Mouse (Mus musculus) forebrain, embryonic 16.5 days (tissue): Measurements from ENCODE around the gene Rbm38. TPM values are rescaled to one million over a fixed set of nuclear protein-coding genes. Genes with fewer than 3 reads are reported as not detected.

Source experiments
- ATAC-seq: fragments of 200-750 bp; cut with Nextera tagmentation; 2 replicates; pipeline ENCODE4 v1.8.0; 2017; ENCODE audit warnings: mild to moderate bottlenecking, moderate library complexity
- H3K27ac ChIP-seq: fragments of 300-500 bp; sonication (generic); 2 replicates; pipeline ENCODE4 v1.5.1; 2014; ENCODE audit warnings: low read length, control low read depth
- H3K27me3 ChIP-seq: fragments of 300-500 bp; sonication (generic); replicated peaks from 2 replicates; pipeline ENCODE4 v1.6.1; 2014; ENCODE audit warnings: low read length; ENCODE audit not compliant: control insufficient read depth, insufficient read depth
- H3K36me3 ChIP-seq: fragments of 300-500 bp; sonication (generic); 2 replicates; pipeline ENCODE4 v1.6.1; 2014; ENCODE audit not compliant: control insufficient read depth, insufficient read depth
- H3K4me1 ChIP-seq: fragments of 300-500 bp; sonication (generic); replicated peaks from 2 replicates; pipeline ENCODE4 v1.6.1; 2014; ENCODE audit warnings: low read length; ENCODE audit not compliant: control insufficient read depth, insufficient read depth
- H3K4me2 ChIP-seq: fragments of 300-500 bp; sonication (generic); 2 replicates; pipeline ENCODE4 v1.6.1; 2014; ENCODE audit warnings: mild to moderate bottlenecking, low read length, control low read depth
- H3K4me3 ChIP-seq: fragments of 300-500 bp; sonication (generic); replicated peaks from 2 replicates; pipeline ENCODE4 v1.5.1; 2014; ENCODE audit warnings: mild to moderate bottlenecking, low read length, control low read depth
- H3K9ac ChIP-seq: fragments of 300-500 bp; sonication (generic); replicated peaks from 2 replicates; pipeline ENCODE4 v1.6.1; 2014; ENCODE audit warnings: low read depth, low read length, control low read depth
- H3K9me3 ChIP-seq: fragments of 300-500 bp; sonication (generic); 2 replicates; pipeline ENCODE4 v1.6.1; 2016; ENCODE audit warnings: low read length; ENCODE audit not compliant: control insufficient read depth
- WGBS: fragments of 180-500 bp; shearing (Covaris S2); extraction: QIAGEN DNeasy Blood & Tissue Kit; methylation state at CpG from one replicate; pipeline ENCODE4 v1.1.7; 2014; 5-methylcytosine and 5-hydroxymethylcytosine counted together
- polyA plus RNA-seq: library from polyadenylated mRNA; unstranded; fragments of >200 nt; fragmentation: Nextera tagmentation; extraction: Ambion mirVana; gene quantifications from 2 replicates; pipeline ENCODE4 v1.2.1, GENCODE M21; 2015

Gene Rbm38
- polyA plus RNA-seq, 1 experiment from 2014 or later: 23.4 TPM

GRCm38 (mm10) chr2:173027824-173028495 is 7.7 kb downstream of the Rbm38 start:
- no peaks in the 10 kb centered on the region for H3K9me3 ChIP-seq
- no peaks in the 10 kb centered on the region for H3K27me3 ChIP-seq
- peaks cover 27% of the 10 kb centered on the region for H3K4me1 ChIP-seq
- WGBS: 64% methylated on average over 4 of the region's 4 CpGs
- no peak for ATAC-seq
- no peak overlapping the region for H3K4me2 ChIP-seq
- no peak overlapping the region for H3K4me3 ChIP-seq
- H3K36me3 ChIP-seq: peaks cover under 1% of the 10 kb centered on the region
- H3K9ac ChIP-seq: no peak overlapping the region
- H3K27ac ChIP-seq: no peak overlapping the region

GRCm38 (mm10) chr2:173028508-173029031 is 8.3 kb downstream of the Rbm38 start:
- WGBS: 91% methylated on average over 3 of the region's 3 CpGs
- H3K36me3 ChIP-seq: peaks cover 4% of the 10 kb centered on the region

GRCm38 (mm10) chr2:173030591-173031338 is 10.5 kb downstream of the Rbm38 start:
- H3K9ac ChIP-seq: no peak overlapping the region
- H3K27me3 ChIP-seq: no peaks in the 10 kb centered on the region
- peaks cover 11% of the 10 kb centered on the region for H3K36me3 ChIP-seq
- H3K4me3 ChIP-seq: no peak overlapping the region
- WGBS: 78% methylated on average over 12 of the region's 12 CpGs
- peaks cover 4% of the 10 kb centered on the region for H3K4me1 ChIP-seq
- H3K4me2 ChIP-seq: no peak overlapping the region
- H3K9me3 ChIP-seq: no peaks in the 10 kb centered on the region
- no peak overlapping the region for H3K27ac ChIP-seq
- no peak for ATAC-seq

More at GRCm38 (mm10) chr2:173028508-173029031, 8.3 kb downstream of the Rbm38 start:
- Histone ChIP-seq H3K9me3 (no peaks in the 10 kb centered on the region), H3K27ac (no peak overlapping the region), H3K4me3 (no peak overlapping the region), H3K9ac (no peak overlapping the region), H3K4me1 (peaks cover 21% of the 10 kb centered on the region), H3K4me2 (no peak overlapping the region), H3K27me3 (no peaks in the 10 kb centered on the region)
- no peak for ATAC-seq

GRCm38 (mm10) chr2:173033531-173033930 is 13.2 kb downstream of the Rbm38 start:
- no peak overlapping the region for H3K9ac ChIP-seq
- peaks cover 11% of the 10 kb centered on the region for H3K36me3 ChIP-seq
- H3K4me2 ChIP-seq: no peak overlapping the region
- no peaks in the 10 kb centered on the region for H3K9me3 ChIP-seq
- no peaks in the 10 kb centered on the region for H3K4me1 ChIP-seq
- no peaks in the 10 kb centered on the region for H3K27me3 ChIP-seq
- WGBS: 94% methylated on average over 13 of the region's 13 CpGs
- H3K4me3 ChIP-seq: no peak overlapping the region
- no peak for ATAC-seq
- no peak overlapping the region for H3K27ac ChIP-seq

GRCm38 (mm10) chr2:173034998-173035397 is 14.7 kb downstream of the Rbm38 start:
- Histone ChIP-seq H3K4me2 (no peak overlapping the region), H3K9ac (no peak overlapping the region), H3K9me3 (no peaks in the 10 kb centered on the region), H3K4me1 (no peaks in the 10 kb centered on the region), H3K36me3 (peaks cover 11% of the 10 kb centered on the region), H3K4me3 (no peak overlapping the region), H3K27ac (no peak overlapping the region), H3K27me3 (no peaks in the 10 kb centered on the region)
- 86% methylated on average over 4 of the region's 4 CpGs for WGBS
- ATAC-seq: no peak

GRCm38 (mm10) chr2:173035653-173036052 is 15.4 kb downstream of the Rbm38 start:
- no peak for ATAC-seq
- Histone ChIP-seq H3K4me2 (no peak overlapping the region), H3K9ac (no peak overlapping the region), H3K27me3 (no peaks in the 10 kb centered on the region), H3K9me3 (no peaks in the 10 kb centered on the region), H3K4me3 (no peak overlapping the region), H3K27ac (no peak overlapping the region), H3K36me3 (peaks cover 11% of the 10 kb centered on the region), H3K4me1 (no peaks in the 10 kb centered on the region)
- WGBS: 95% methylated on average over 5 of the region's 5 CpGs

- WGBS: 92% methylated on average over 5 of the region's 5 CpGs
- Histone ChIP-seq H3K27ac (no peak overlapping the region), H3K4me3 (no peak overlapping the region), H3K9ac (no peak overlapping the region), H3K4me1 (no peaks in the 10 kb centered on the region), H3K4me2 (no peak overlapping the region), H3K9me3 (no peaks in the 10 kb centered on the region), H3K27me3 (no peaks in the 10 kb centered on the region), H3K36me3 (peaks cover 11% of the 10 kb centered on the region)
- ATAC-seq: no peak
Measured at GRCm38 (mm10) chr2:173036055-173036454, 15.8 kb downstream of the Rbm38 start.

- Histone ChIP-seq H3K36me3 (peaks cover 11% of the 10 kb centered on the region), H3K27ac (no peak overlapping the region), H3K9ac (no peak overlapping the region), H3K4me1 (no peaks in the 10 kb centered on the region), H3K9me3 (no peaks in the 10 kb centered on the region), H3K4me3 (no peak overlapping the region), H3K27me3 (no peaks in the 10 kb centered on the region), H3K4me2 (no peak overlapping the region)
- 64% methylated on average over 4 of the region's 4 CpGs for WGBS
- ATAC-seq: no peak
Measured at GRCm38 (mm10) chr2:173036611-173037010, 16.3 kb downstream of the Rbm38 start.

- no peak overlapping the region for H3K4me2 ChIP-seq
- ATAC-seq: no peak
- H3K4me3 ChIP-seq: no peak overlapping the region
- H3K27ac ChIP-seq: no peak overlapping the region
- H3K9ac ChIP-seq: no peak overlapping the region
- no peaks in the 10 kb centered on the region for H3K27me3 ChIP-seq
- peaks cover 11% of the 10 kb centered on the region for H3K36me3 ChIP-seq
- H3K4me1 ChIP-seq: no peaks in the 10 kb centered on the region
- H3K9me3 ChIP-seq: no peaks in the 10 kb centered on the region
- WGBS: 88% methylated on average over 5 of the region's 5 CpGs
Measured at GRCm38 (mm10) chr2:173037347-173037746, 17.0 kb downstream of the Rbm38 start.
